Mouse (Mus musculus): ENCODE data around the gene Sfmbt2. TPM values are rescaled to one million over a fixed set of nuclear protein-coding genes. Genes with fewer than 3 reads are reported as not detected.

The Sfmbt2 gene
- total RNA-seq, 4 experiments from 2014 or later = 0.58 to 1.1 (median 0.78) TPM

DNA sequence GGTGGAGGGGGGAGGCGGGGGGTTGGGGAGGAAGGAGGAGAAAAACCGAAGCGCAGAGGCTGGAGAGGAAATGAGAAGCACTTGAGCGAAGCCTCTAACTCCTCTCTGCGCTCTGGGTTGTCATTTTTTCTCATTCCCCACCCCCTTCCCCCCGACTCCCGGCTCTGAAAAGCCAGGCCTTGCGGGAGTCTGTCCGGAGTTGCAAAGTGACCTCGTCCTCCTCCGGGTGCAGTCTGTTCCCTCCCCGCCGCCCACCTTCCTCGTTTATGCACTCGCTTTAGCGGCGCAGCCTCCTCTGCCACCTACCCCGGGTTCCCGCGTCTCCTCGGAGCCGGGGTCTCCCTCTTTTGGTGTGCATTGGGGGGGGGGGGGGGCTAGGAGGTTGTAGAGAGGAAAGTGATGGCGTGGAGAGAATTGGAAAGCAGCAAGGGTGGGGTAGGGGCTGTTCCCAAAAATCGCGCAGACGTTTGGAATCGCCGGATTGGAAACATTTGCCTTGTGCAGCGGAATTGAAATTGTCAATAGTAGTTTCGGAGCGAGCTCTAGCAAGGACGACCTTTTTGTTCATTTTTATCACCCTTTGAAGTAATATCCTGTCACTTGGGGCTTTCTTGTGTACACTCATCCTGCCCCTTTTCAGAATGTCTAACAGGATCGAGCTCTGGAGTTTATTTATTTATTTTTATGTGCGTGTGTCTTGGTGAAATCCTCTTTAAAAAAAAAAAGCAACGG is 2.6 kb downstream of the Sfmbt2 start:
- DNase-seq = no peak

DNA sequence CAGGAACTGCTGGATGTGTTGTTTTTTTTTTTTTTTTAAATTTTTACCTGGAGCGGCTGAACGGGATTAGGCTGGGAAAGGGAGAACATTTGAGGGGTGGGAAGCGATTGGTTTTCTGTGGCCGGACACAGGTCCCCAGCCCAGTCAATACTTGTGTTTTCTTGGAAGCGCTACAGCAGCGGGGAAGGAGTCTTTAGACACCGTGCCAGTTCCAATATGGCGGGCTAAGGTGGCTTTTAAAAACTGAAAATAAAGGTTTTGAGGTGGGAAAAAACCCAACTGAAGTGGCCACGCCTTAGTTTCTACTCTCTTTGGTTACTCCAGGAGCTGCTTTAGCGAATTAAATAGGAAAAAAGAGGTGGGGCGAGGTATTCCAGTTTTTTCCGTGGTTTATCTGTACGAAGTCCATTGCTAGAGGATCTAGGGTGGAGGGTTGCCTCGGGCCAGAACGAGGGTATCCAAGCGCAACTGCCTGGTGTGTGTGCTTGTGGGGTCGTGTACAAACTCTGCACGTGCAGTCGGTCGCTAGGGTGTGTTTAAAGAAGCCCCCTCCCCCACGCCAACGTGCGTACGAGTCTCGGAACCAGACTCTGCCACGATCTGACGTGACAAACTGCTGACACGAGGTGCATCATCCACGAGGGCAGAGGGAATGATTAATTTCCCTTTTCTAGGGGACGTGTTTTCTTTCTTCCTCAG is 3.3 kb downstream of the Sfmbt2 start:
- DNase-seq = no peak

DNA sequence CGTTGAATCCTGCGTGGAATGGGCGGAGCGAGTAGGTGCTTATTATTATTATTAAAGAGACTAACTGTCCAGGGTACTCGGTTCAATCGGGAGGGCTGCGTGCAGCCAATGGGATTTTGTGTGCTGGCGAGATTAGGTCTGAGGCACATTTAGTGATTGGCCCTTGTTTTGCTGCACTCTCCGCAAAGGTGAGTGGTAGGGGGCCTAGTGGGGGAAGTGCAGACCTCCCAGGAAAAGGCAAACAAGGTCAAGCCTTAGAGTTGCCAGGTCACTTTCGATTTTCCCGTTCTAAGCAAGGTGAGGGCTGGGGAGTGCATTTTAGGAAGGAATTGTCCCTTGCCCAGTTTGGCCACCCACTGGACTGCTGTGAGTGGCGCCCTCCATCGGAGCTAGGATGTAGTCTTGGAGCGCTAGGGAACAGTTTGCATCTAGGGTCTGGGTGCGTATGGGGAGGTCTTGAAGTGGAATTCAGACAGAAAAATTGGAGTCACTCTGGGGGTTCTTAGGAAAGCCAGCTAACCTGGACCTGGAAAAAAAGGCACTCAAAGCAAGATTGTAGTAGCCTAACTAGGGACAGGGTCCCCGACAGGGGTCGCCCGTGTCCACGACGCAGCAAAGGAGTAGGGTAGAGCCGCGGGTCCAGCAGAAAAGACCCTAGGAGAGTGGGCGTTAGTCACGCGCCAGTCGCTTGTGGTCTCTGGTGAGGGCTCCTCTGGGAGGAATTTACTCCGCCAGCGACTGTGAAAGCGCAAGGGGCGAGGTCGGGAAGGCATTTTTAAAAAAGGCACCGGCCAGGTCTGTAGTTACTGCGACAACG is 4.1 kb downstream of the Sfmbt2 start:
- DNase-seq = no peak

DNA sequence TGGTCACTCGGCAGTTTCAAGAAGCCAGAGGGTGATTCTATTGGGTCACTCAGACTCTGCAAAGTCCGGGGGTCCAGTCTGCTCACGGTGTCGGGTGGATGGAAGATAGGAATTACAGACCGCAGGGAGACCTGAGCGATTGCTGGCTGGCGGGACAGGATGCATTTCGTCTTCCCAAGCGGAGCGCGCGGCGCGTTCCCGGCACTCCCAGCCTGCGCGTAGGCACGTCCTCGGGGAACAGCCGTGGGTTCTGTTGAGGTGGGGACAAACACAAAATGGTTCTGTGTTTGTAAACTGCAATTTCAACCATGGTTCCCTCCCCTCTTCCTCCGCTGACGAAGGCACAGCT is 4.7 kb downstream of the Sfmbt2 start:
- no peak for DNase-seq

DNA sequence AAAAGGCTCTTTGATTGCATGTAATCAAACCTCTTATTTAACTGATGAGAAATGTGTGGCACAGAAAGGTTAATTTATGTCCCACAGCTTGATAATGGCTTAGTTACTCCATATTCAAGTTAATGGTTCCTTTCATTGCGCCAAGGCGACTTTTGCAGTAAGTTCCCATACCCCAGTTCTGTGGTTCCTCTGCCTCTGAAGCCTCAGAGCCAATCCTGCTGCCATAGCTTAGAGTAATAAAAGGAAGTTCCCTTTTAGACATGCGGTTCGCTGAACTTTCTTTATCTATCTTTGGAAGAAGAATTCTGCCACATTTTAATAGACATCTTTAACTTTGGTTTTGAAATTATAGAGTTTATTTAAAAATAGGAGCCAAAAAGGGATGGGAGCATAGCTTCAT is 19.7 kb downstream of the Sfmbt2 start:
- no peak for DNase-seq

DNA sequence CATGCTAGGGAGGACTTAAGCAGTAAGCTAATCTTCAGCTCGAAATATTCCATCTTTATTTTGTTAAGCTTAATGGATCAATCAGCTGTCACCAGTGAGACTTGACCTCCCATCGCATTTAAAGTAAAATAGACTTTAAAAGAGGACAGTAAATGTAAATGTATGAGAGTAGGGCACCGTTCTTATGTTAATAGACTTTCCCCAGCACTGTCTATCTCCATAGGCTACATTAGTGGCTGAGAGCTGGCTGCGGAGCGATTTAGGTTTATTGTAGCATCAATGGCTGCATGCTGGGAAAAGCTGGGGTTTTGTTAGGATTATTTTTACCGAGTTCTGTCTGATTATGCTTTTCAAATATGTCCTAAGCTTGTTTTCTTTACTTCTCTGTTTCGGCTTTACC is 20.5 kb downstream of the Sfmbt2 start:
- no peak for DNase-seq

DNA sequence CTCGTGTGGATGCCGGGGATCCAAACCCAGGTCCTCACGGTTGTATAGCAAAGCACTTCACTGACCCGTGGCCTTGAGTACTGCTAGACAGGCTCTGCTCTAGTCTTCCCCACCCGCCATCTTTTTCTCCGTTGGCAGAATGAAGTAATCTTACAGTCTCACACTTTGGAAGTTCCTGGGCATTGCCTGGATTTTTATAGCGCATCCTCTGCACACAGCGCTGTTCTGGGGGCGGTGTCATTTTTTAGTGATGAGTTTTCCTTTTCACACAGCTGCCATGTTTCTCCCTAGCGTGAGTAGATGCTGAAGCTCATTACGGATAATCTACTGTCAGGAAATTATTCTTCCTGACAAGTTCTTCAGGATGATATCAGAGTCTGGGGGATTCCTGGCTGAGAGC is 24.8 kb downstream of the Sfmbt2 start:
- no peak for DNase-seq

DNA sequence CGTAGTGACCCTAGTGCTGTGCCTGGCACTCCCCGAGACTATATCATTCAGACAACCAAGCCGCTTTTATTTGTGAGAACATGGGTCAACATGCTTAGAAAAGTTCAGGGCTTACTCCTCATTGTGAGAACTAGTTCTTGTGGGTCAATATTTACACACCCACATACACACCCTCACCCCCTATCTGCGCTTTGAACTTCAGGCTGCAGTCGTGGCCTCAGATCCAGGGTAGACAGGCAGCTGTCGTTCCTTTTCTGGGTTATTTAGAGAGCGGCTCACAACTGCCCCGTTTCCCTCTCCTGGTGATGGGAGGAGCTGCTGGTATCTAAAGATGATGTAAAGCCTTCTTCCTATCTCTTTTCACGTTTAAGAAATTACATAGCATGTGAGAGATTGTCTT is 27.5 kb downstream of the Sfmbt2 start:
- no peak for DNase-seq

DNA sequence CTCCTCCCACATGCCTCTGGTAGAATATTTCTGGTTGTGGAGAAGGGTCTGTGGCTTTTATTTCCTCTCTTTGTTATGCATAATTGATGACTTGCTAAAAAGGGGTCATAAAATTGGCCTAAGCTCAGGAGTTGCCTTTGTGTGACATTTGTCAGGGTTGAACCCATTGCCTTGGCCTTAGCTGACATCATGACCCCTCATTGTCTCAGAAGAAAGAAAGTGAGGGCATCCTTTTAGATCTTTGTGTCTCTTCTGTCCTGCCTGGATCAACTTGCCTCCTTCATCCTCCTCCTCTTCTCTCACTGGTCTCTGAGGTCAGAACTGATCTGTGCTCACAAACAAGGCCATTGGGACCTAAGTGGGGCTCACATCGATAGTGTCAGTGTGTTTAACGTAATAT is 35.8 kb downstream of the Sfmbt2 start:
- no peak for DNase-seq

DNA sequence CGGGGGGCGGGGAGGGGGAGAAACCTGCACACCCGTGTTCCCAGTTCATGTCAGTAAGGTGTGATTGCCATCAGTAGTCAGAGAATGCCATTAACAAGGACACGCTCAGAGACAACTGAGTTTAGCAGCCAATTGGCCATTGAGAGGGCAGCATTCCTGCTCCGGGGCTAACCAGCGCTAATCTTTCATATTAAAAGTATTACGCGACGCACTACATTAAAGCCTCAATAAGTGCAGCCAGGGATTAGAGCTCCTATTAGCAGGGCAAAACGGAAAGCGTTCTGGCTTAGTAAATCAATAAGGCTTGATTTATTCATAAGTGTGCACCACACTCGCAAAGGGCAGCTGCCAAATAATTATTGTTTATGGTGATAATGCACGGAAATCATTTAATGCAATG is 39.1 kb downstream of the Sfmbt2 start:
- DNase-seq = no peak

DNA sequence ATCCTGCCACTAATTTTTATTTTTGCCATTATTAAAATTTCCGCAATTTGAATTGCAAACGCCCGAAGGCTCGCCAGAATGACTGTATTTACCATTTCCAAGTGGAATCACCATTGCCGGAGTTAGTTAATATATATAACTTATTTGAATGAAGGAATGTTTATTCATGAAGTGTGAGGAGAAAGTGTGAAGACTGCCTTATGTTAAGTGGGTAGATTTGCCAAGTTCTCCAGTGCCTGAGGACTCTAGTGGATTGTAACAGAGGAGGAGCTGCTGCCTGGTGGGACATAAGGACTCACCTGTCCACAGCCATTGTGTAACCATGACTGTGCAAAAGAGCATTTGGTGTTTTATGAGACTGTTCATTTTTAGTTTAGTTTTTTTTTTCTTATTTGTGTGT is 39.8 kb downstream of the Sfmbt2 start:
- DNase-seq = no peak

DNA sequence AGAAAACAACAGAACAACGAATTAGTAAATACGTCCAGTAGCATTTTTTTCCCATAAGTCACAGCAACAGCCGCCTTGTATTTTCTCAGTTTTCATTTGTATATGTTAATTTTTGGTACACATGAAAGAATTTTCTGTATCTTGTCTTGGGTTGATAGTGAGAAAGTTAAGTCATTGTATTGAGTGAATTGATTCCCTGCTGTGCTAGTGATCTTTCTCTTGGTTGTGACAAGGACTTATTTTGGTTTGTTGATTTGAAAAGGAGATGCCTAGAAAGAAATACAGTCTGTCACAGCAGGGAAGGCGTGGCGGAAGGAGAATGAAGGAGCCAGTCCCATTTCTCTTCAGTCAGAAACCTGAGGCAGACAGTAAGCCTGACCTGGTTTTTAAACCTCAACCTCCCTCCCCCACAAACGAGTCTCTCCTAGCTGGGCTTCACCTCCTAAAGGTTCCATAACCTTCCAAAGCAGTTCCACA is 50.7 kb downstream of the Sfmbt2 start:
- no peak for DNase-seq

DNA sequence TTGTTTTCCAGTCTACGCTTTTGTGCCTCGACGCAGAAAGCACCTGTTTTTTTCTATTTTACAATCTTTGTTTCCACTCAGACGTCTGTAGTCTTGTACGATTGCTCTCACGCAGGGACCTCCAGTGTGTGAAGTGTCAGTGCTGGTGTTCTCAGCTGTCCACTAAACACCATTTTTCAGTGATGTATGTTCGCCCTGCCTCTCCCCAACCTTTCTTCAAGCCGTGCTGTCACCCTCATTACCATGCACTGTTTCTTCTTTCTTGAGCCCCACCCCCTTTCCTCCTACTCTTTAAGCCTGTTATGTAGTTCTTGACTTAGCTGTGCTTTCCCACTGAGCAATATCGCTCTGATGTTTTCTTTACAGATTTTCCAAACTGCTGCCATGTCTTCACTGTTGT is 67.0 kb downstream of the Sfmbt2 start:
- no peak for DNase-seq

DNA sequence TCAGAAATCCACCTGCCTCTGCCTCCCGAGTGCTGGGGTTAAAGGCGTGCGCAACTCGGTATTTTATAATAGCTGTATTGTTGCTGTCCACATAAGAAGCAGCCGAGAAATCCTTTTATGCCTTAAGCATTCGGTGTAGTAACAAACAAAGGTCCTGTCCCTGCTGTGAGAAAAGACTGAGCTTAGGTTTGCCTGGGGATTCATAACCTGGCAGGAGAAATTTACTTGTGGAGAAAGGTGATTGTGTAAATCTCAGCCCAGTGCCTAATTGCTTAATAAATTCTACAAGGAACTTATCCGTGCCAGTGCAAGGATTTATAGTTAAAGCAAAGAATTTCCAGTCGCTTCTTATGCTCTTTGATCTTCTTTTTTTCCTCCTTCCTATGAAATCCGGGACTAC is 71.5 kb downstream of the Sfmbt2 start:
- DNase-seq = no peak

DNA sequence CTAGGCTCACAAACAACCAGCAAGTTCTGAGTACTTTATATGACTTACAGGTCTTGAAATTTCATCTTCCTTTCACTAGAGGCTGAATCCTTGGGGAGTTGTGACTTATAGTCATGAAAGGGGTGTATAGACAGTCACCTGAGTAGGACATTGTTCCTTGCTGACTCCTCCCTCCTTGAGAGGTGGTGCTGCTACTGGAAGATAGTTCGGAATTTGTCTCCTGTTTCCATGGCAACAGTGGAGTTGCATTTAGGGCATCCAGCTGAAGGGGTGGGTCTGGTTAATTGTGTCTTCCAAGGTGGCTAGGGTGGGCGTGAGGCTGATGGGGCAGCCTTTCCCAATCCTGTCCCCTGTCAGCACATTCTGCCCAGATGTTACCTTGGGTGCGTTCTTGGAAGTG is 83.3 kb downstream of the Sfmbt2 start:
- DNase-seq = no peak

DNA sequence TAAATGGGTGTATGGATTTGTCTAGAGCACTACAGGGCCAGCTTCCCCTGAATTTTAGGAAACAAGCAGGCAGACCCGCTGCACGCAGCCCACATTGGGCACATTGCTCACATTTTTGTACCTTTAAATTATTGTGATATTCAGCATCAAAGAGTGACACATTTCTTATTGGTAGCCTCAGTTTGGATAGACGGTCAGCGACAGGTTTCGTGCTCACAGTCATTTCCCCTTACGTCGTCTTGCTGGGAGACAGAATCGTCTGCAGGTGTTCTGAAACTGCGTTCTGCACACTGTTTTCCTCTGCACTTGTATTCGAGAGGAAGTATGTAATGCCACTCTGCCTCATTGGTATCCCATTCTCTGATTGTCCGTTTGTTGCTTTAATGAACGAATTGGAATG is 88.0 kb downstream of the Sfmbt2 start:
- no peak for DNase-seq

DNA sequence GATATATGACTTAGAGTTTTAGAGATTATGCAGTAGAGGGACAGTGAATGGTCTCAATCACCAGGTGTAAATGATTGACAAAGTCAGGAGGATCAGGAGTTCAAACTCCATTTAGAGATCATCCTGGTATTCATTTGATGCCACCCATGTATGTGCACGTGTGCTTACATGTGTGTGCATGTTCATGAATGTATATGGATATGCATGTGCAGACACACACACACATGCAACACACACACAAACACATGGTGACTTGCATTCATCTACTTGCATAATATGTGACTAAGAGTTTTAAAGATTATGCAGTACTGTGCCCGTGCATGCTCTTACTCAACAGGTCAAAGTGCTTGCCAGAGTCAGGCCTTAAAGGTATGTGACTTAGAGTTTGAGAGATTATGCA is 146.2 kb downstream of the Sfmbt2 start:
- no peak for DNase-seq

DNA sequence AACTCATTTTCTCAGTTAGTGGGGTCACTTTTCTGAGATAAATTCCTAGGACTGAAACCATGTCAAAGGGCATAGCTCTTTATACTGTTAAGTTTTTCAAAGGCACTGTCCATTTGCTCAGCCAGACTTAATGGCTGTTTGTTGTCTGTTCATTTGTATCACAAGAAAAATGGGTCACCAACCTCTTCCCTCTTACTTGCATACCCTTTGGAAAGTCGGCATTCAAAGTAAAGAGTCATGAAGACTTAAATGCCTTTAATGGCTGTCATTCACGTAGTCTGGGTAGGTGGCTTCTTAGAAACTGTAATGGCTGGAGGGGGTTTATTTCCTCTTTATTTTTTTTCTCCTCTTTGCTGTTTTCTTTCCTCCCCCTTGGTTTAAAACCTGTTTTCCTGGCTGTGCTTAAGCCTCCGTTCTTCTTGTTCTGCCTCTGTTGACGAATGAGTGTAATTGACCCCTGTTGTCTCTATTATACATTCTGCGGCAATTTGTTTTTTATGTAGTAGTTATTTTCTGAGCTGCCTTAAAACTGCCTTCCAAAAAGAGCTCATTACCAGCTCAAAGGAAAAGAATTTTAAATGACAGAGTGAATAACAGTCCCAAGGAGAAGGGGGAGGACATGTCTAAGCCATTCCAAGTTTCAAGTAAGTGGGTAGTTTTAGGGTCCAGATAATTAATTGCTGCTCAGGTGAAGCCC is 151.6 kb downstream of the Sfmbt2 start:
- no peak for DNase-seq

DNA sequence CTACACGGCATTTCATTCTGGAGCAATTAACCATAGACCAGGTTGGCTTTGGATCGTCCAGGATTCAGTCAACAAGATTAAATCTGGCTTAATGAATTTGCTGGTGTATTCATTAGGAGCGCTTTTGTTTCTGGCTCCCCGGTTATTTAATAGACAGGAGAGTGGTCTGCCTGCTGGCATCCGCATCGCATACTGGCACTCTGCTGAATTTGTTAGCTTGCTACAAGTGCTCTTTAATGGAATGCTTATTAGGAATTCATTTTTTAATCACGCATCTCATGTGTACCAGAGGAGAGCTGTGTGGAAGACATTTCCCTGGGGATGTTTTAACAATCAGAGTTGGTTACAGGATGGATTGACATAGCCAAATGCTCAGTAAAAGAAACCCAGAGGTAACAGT is 155.3 kb downstream of the Sfmbt2 start:
- no peak for DNase-seq

DNA sequence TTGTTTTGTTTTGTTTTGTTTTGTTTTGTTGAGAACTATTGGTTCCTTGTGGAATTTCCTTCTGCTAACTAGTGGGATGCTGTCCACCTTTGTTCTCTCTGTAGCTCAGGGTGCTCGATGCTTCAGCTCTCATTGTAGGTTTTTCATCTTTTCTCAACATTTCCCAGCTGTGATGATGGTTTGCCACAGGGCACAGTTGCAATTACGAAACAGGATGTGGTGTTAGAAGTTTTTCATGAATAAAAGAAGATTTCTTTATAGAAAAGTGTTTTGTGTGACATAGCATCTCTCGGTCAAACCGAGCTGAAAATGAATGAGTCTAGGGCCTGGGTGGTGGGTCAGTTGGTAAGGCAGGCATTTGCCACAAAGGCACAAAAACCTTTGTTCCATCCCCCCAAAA is 171.5 kb downstream of the Sfmbt2 start:
- no peak for DNase-seq

DNA sequence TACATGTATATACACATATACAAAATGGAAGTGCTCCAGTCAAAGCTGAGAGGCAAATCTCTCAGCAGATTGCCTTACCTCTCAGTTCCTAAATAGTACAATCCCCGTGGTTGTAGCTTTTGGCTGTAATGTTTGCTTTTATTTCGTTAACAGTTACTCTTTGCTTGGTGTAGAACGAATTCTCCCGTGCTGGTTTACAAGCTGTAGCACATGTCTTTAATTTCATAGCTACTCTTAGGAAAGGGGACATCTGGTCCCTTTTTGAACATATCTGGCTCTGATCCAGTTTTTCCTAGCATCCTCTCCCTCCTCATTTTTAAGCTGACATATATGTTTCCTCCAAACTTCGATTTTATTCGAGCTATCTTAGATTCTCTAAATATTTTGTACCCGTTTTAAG is 172.1 kb downstream of the Sfmbt2 start:
- no peak for DNase-seq

DNA sequence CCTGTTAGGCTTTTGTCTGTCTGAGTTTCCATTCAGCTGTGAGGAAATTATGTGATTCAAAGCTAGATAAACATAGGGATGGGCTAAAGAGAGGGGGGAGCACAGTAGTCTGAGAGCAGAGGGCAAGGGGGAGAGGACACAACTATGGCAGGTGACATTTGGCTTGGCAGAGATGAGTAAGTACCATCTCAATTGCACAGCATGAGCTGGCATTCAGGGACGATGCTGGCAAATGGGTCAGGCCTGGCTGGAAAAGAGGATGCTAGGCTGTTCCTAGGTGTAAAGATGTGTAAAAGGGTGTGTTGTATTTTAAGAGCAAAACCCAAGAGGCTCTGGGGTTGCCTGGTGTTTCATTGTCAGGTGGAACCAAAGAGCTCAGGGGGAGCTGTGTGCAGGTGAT is 188.5 kb downstream of the Sfmbt2 start:
- no peak for DNase-seq

DNA sequence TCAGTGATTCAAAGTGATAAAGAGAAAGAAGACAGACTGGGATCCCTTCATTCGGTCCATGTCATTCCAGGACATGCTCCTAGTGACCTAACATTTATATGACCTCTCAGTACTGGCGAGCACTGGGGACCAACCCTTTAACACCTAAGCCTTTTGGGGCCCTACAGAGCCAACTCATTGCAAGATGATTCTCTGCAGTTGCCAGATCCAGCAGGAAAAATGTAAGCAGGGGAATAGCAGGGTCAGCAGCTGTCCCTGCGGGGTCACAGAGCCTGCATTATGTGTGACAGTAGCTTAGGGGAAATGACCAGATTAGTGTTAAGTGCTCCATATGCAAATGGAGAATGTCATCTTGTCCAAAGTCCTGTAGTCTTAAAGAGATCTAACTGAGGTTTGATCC is 195.2 kb downstream of the Sfmbt2 start:
- DNase-seq = no peak
